Mouse (Mus musculus) C2C12 (cell line): ENCODE measurements at regions not wholly inside any gene's neighbourhood (a gene's known extent, or its start where the extent isn't known, plus 50 kb on each side); places are given as distances from the start of the nearest gene placed in this dataset.

Experiments
- CTCF ChIP-seq: IDR thresholded peaks from one replicate; pipeline ENCODE4 v1.5.1; 2011; ENCODE audit not compliant: control insufficient read depth, insufficient read depth, insufficient read length
- MYOD1 ChIP-seq: IDR thresholded peaks from one replicate; pipeline ENCODE4 v1.6.1; 2011; ENCODE audit warnings: low read depth; ENCODE audit not compliant: control insufficient read depth, insufficient read length
- MYOG ChIP-seq: IDR thresholded peaks from one replicate; pipeline ENCODE4 v1.6.1; 2011; ENCODE audit not compliant: control insufficient read depth, insufficient read length; ENCODE audit errors: extremely low read depth
- USF1 ChIP-seq: IDR thresholded peaks from one replicate; pipeline ENCODE4 v1.6.1; 2011; ENCODE audit warnings: low read depth, mild to moderate bottlenecking, control low read depth, moderate library complexity

DNA sequence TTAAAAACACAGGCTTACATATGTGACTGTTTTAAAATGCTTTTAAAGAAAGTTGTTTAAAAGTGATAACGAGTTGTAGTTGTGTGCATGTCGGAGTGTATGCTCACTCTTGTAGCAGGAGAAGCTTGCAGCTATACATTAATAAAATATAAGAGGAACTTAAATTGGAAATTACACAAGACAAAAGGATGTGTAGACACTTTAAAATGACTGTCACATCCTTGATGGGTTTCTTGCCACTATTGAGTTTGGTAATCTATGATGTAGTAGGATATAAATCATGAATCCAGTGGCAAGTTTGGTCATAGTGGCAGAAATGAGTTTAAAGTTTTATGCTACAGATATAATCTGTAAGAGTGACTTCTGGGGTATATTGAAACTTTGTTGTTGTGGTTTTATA is 504.3 kb downstream of the Plcl1 start:
- TF ChIP-seq CTCF (no peak), MYOD1 (no peak), USF1 (no peak), MYOG (no peak)
